Mouse (Mus musculus) gastrocnemius, postnatal 14 days (tissue): ENCODE measurements around the gene Gm3047. TPM values are rescaled to one million over a fixed set of nuclear protein-coding genes. Genes with fewer than 3 reads are reported as not detected.
"Not testable (repeated sequence)": the region's sequence is repeated elsewhere in the genome, so short reads cannot be mapped to it uniquely, and the experiment has no call there.

Experiments used
- DNase-seq: peaks from one replicate; pipeline ENCODE4 v3.0.0; 2021; ENCODE audit warnings: mixed read lengths
- intact Hi-C: fragments of 180-260 bp; cut with DNase I; formaldehyde crosslinking; loops from one replicate; pipeline ENCODE4 v1.15.1; 2025; ENCODE audit warnings: low total_unique reads
- long read RNA-seq, 2 experiments: library from polyadenylated mRNA; stranded (forward); transcript quantifications; one replicate each; pipeline ENCODE4 v2.0.0; 2021
- total RNA-seq, 2 experiments: library from RNA; stranded (reverse); gene quantifications; 2 replicates each; pipeline ENCODE4 v1.2.3; 2021

Gm3047 gene
- total RNA-seq = not detected
- long read RNA-seq, experiment 1 = 0 reads
- long read RNA-seq, experiment 2 = 0 reads

DNA sequence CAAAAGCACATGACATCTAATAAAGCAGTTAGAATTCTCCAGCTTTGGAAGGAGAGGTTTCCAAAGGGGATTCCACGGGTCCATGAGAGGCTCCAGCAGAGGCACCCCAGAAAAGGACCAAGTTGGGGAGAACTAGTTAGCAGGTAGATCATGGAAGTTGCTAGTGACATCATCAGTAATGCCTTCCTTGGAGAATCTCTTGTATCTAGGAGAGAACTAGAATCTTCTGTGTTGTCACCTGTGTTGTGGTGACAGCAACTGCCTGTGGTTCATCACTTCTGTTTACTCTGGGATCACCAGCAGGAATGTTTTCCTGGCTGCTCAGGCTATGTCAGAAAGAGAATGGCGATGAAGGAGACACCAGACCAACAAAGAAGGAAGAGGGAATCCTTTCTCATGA lies at the start of gene Gm3047:
TSS of gene Gm3047 (plus strand) at position 301 of the 400 bp plus-strand sequence.
- intact Hi-C loops, DNase-seq: not testable (repeated sequence)

Other genes starting within 250 kb of the Gm3047 start
- gene Gm3149, start 238.1 kb upstream of the Gm3047 start, total RNA-seq = not detected
- under 1 TPM in 1 of 2 experiments, not detected in 1; 0.18 TPM for gene 2610042L04Rik, start 220.6 kb upstream of the Gm3047 start, total RNA-seq
- gene Gm3159, start 157.9 kb upstream of the Gm3047 start, total RNA-seq = not detected
- gene Gm3164, start 140.0 kb upstream of the Gm3047 start, total RNA-seq = under 1 TPM; 0.47 to 0.49 TPM
- gene Gm3173, start 124.4 kb upstream of the Gm3047 start, total RNA-seq = not detected
- gene Gm3182, start 73.7 kb upstream of the Gm3047 start, total RNA-seq = not detected
- not detected for gene Gm8159, start 76.9 kb downstream of the Gm3047 start, total RNA-seq
- not detected for gene Gm3239, start 108.8 kb downstream of the Gm3047 start, total RNA-seq
- gene Gm7876, start 153.8 kb downstream of the Gm3047 start, total RNA-seq = not detected
- under 1 TPM; 0.29 TPM for gene Gm3252, start 171.4 kb downstream of the Gm3047 start, total RNA-seq
- gene Gm9602, start 220.9 kb downstream of the Gm3047 start, total RNA-seq = not detected